Mouse (Mus musculus) testis, adult 2 months (tissue): ENCODE data around the gene Fam20a.

ENCODE experiments used
- CTCF ChIP-seq: fragments of 200-500 bp; IDR thresholded peaks from 2 replicates; pipeline ENCODE4 v1.5.1; 2012; ENCODE audit warnings: low read depth, mild to moderate bottlenecking, inconsistent platforms, low read length, moderate library complexity; ENCODE audit not compliant: control insufficient read depth, insufficient read depth, insufficient replicate concordance
- POLR2A ChIP-seq: fragments of 200-500 bp; IDR thresholded peaks from 2 replicates; pipeline ENCODE4 v1.6.1; 2012; ENCODE audit warnings: low read depth, mild to moderate bottlenecking, inconsistent platforms, low read length, moderate library complexity; ENCODE audit not compliant: control insufficient read depth

DNA sequence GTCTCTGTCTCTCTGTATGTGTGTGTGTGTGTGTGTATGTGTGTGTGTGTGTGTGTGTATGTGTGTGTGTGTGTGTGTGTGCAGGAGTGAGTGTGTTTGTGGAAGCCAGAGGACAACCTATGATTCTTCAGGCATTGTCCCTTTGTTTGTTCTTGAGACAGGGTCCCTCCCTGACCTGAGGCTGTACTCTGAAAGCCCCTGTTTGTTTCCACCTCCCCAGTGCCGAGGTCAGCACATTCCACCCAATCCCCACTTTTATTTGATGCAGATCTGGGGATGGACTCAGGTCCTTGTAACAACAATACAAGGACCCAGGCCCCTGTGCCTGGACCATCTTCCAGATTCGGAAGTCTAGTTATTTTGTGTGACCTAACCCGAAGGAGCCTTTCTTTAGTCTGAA, 14.6 kb downstream of the Fam20a start:
- no peak for TF ChIP-seq CTCF
- TF ChIP-seq POLR2A, result no peak
